Mouse (Mus musculus) pancreas, adult 10 weeks (tissue): ENCODE results near the gene Cfap126. TPM values are rescaled to one million over a fixed set of nuclear protein-coding genes. Genes with fewer than 3 reads are reported as not detected.

ENCODE experiments used
- polyA plus RNA-seq: library from polyadenylated mRNA; stranded (reverse); fragments of 350-450 nt; fragmentation: Illumina TruSeq; extraction: RNeasy Lipid Tissue Mini Kit (QIAGEN cat#74804); gene quantifications from one replicate; pipeline ENCODE4 v1.2.3, GENCODE M21; 2015; ENCODE audit warnings: low read depth, low replicate concordance; ENCODE audit not compliant: insufficient read depth

Gene Cfap126
- 1.6 TPM for polyA plus RNA-seq

DNA sequence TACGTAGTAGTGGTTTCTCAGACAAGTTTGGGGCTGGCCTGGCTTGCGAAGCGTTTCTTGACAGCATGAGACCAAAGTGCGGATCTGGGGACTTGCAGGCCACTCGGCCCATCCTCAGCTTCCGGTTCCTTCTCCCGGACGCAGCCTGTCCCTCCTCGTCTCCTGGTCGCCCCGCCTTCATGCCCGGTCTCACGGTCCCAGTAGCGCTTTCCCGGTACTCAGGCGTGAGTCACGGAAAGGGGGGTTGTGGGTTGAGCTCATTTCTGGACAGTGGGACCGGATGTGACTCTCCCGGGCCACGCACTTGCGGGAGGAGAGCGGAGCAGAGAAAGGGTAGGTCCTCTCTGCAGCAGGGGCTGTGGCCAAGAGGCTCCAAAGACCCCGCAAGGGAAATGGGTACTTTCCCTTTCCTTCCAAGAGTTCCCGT is at the start of gene Cfap126:
Gene Cfap126 (plus strand): TSS at position 46 of the 427 bp plus-strand sequence.

DNA sequence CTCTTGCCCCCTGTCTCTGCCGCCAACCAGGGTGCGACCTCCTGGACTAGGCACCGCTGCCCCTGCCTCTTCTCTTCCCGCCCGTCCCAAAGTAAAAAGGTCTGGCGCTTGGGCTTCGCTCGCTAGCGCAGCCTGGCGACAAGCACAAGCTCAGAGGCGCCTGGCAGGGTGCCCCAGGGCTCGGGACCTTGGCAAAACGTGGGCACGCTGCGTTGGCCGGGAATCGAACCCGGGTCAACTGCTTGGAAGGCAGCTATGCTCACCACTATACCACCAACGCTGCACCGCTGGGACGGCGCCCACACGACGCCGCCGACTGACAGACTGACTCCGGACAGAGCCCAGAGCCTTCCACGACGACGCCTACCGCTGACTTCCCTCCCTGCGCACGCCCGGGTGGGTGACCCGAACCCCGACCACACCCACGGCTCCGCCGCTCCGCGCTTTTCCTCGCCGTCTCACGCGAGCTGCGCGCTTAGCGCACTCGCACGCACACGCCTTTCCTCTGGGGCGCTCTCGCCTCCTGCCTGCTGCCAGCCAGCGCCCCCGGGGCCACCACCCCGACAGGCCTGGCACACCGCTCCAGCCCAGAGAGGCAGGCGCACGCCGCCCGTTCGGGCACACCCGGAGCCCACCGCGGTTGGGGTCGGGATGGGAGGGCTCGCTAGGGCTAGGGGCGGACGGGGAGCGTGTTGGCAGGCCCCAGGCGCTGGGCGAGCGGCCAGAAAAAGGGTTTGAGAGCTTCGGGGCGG is 49.1 kb upstream of the Cfap126 start, which contains the start of gene Fcgr3:
Gene Fcgr3 (minus strand): TSS at position 445 of the 752 bp plus-strand sequence.

DNA sequence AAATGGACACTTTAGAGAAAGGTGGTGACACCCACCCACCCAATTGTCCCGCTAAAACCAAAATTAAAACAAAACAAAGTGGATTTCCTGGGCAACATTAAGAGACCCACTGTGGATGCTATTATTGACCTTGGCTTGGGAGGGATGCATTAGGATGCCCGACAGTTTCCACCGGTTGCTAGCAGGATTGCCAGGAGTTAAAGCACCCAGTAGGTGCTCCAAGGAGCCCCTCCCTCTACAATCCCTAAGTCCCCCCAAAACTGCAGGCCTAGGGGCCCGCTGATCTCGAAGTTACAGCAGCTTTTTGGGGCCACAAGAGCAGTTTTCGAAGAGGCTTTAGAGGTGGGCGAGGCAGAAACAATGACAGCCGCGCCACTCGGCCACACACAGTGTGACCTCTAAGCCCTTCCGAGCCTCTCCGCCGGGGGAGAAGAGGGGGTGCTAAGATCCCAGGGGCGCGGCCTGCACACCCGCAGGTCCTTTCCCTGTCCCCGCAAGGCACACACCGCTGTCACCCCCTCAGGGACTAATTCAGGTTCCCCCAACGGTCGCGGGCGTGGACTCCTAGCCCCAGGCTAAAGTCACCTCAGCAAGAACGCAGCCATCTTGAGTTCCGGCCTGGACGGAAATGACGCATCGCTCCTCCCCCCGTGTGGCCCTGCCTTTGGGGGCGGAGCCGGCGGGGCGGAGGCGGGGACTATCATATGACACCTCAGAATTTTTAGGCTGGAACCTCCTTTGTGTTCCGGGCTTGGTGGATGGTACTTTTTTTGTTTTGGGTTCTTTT is 36.4 kb downstream of the Cfap126 start, which contains the start of the genes Sdhc and Mpz:
Gene Sdhc (minus strand): TSS at position 630 of the 787 bp plus-strand sequence.
Gene Mpz (plus strand): TSS at position 738 of the 787 bp plus-strand sequence.

Other genes with a start within 250 kb of the Cfap126 start
- 7.7 TPM for gene Atf6, start 246.1 kb upstream of the Cfap126 start, polyA plus RNA-seq
- not detected for gene Gm26620, start 228.9 kb upstream of the Cfap126 start, polyA plus RNA-seq
- 8.2 TPM for gene Dusp12, start 228.4 kb upstream of the Cfap126 start, polyA plus RNA-seq
- gene Fcrlb, start 201.0 kb upstream of the Cfap126 start, polyA plus RNA-seq = not detected
- gene Fcrla, start 186.3 kb upstream of the Cfap126 start, polyA plus RNA-seq = not detected
- gene Fcgr2b, start 137.4 kb upstream of the Cfap126 start, polyA plus RNA-seq = 6.6 TPM
- 0.68 TPM for gene Fcgr4, start 95.0 kb upstream of the Cfap126 start, polyA plus RNA-seq
- gene Fcgr3, start 49.0 kb upstream of the Cfap126 start, polyA plus RNA-seq = 10.0 TPM
- gene Sdhc, start 36.7 kb downstream of the Cfap126 start, polyA plus RNA-seq = 17.8 TPM
- 1.4 TPM for gene Mpz, start 36.8 kb downstream of the Cfap126 start, polyA plus RNA-seq
- 10.0 TPM for gene Pcp4l1, start 82.3 kb downstream of the Cfap126 start, polyA plus RNA-seq
- gene Nr1i3, start 100.1 kb downstream of the Cfap126 start, polyA plus RNA-seq = not detected
- 19.5 TPM for gene Tomm40l, start 108.6 kb downstream of the Cfap126 start, polyA plus RNA-seq
- not detected for gene Apoa2, start 111.1 kb downstream of the Cfap126 start, polyA plus RNA-seq
- gene Fcer1g, start 120.4 kb downstream of the Cfap126 start, polyA plus RNA-seq = 14.0 TPM
- 0.94 TPM for gene Adamts4, start 136.5 kb downstream of the Cfap126 start, polyA plus RNA-seq
- 77.8 TPM for gene Ndufs2, start 137.5 kb downstream of the Cfap126 start, polyA plus RNA-seq
- gene B4galt3, start 156.4 kb downstream of the Cfap126 start, polyA plus RNA-seq = 14.4 TPM
- 18.2 TPM for gene Ppox, start 167.3 kb downstream of the Cfap126 start, polyA plus RNA-seq
- gene Usp21, start 174.1 kb downstream of the Cfap126 start, polyA plus RNA-seq = 16.4 TPM
- 42.1 TPM for gene Ufc1, start 181.1 kb downstream of the Cfap126 start, polyA plus RNA-seq
- gene Dedd, start 215.2 kb downstream of the Cfap126 start, polyA plus RNA-seq = 12.2 TPM
- gene Nit1, start 231.7 kb downstream of the Cfap126 start, polyA plus RNA-seq = 13.2 TPM
- gene Pfdn2, start 231.8 kb downstream of the Cfap126 start, polyA plus RNA-seq = 9.1 TPM
- gene Klhdc9, start 246.9 kb downstream of the Cfap126 start, polyA plus RNA-seq = not detected